Mouse (Mus musculus) small intestine, adult 2 months (tissue): ENCODE results near the gene Cops7a.

Source experiments
- CTCF ChIP-seq: fragments of 200-500 bp; IDR thresholded peaks from 2 replicates; pipeline ENCODE4 v1.5.1; 2012; ENCODE audit warnings: low read depth, mild to moderate bottlenecking, control low read depth, inconsistent platforms, low read length, moderate library complexity, mixed read lengths; ENCODE audit not compliant: insufficient replicate concordance, insufficient read length; ENCODE audit errors: extremely low read depth
- POLR2A ChIP-seq: fragments of 200-500 bp; IDR thresholded peaks from 2 replicates; pipeline ENCODE4 v1.6.1; 2012; ENCODE audit warnings: low read depth, mild to moderate bottlenecking, control low read depth, inconsistent platforms, low read length, moderate library complexity

- TF ChIP-seq POLR2A (no peak), CTCF (no peak)
These were observed 50.8 kb downstream of the Cops7a start for GRCm38 (mm10) chr6:124914511-124914910.
